Mouse (Mus musculus): ENCODE data around the gene Ryr1. TPM values are rescaled to one million over a fixed set of nuclear protein-coding genes. Genes with fewer than 3 reads are reported as not detected.
"Not testable (repeated sequence)": the region's sequence is repeated elsewhere in the genome, so short reads cannot be mapped to it uniquely, and the experiment has no call there.

Ryr1 gene
- total RNA-seq, 2 experiments from 2014 or later = 715 to 728 TPM

DNA sequence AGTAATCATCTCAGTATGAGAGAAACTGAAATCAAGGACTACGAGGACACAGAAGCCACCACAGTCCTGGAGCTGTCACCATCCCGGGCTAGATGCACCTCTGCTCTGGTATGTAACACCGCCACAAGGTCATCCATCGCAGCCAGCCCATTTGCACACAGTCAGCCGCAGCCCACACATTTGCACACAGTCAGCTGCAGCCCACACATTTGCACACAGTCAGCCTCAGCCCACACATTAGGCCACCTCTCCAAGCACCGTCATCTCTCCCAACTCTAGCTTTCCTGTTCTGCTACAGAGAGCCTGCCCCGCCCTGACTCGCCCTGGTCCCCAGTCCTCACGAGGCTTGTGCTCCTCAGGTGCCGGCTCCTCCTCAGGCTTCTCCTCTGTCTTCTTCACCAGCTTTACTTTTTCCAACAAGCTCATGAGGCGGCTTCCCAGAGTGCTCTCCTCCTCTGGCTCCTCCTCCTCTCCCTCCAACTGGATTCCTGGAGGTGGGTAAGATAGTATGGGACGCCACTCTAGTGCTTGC is 45.5 kb downstream of the Ryr1 start:
- DNase-seq = no peak

DNA sequence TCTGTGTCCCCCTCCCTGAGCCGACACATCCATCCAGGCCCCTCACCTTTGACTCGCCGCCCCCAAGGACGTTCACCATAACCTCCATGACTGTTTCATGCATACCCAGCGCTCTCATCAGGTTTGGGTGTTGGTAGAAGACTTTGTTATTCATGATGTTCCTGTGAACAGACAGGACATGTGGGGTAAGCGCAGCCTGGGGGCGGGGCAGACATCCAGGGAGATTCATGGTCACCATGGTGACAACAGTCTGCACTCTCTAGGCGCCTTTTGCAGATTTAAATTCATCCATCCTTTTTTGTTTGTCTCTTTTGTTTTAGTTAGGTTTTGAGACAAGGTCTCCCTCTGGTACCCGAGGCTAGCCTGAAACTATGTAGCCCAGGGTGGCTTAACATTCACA is 48.0 kb downstream of the Ryr1 start:
- no peak for DNase-seq

DNA sequence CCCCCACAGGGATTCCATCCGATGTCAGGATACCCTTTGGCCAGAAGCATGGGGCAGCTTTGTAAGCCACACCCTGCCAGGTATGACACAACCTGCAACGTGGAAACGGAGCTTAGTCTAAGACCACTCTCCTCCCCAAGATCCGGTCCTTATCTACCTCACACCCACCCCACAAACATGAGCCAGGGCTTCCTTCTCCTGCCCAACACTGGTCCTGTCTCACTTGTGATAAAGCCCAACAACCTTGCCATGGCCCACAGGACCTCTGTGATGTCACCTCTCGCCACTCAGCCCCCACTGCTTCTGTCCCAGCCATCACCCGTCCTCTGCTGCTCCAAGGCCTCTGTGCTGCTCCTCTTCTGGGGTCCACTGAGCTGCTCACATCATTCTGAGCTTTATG is 49.8 kb downstream of the Ryr1 start:
- no peak for DNase-seq

- peak; percentile 58 for DNase-seq
These were observed 52.3 kb downstream of the Ryr1 start for GRCm38 (mm10) chr7:29072689-29073088.

- no peak for DNase-seq
These were observed 53.6 kb downstream of the Ryr1 start for GRCm38 (mm10) chr7:29071169-29071891.

GRCm38 (mm10) chr7:29070364-29071168 is 54.4 kb downstream of the Ryr1 start:
- no peak for DNase-seq

DNA sequence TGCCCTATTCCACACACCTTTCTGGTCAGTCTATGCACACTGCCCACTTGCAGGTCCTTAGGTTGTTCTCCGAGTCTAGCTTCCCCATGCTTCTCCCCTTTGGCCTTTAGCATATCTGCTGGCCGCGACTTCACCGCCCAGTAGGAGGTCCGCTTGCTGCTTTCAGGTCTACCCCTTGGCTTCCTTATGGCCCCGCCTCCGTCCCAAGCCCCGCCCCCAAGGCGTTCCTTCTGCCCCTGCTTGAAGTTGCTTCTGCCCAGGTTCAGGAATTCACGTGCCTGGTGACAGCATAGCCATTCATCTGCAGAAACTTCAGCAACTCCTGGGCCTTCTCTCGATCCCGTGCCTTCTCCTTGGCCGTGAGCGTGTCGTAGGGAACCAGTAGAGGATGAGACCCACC is 57.2 kb downstream of the Ryr1 start:
- DNase-seq = no peak

DNA sequence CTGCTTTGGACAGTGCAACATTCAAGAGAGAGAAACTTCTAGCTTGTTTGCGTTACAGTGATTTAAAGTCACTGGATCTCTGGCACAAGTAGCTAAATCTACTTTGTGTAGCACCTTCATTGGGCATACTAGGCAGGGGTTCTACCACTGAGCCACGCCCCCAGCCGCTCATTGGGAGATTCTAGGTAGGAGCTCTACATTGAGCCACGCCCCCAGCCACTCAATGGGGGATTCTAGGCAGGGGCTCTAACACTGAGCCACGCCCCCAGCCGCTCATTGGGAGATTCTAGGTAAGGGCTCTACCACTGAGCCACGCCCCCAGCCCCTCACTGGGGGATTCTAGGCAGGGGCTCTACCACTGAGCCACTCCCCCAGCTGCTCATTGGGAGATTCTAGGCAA is 61.5 kb downstream of the Ryr1 start:
- DNase-seq = not testable (repeated sequence)

- peak; percentile 52 for DNase-seq
These were observed 63.4 kb downstream of the Ryr1 start for GRCm38 (mm10) chr7:29061522-29062037.

DNA sequence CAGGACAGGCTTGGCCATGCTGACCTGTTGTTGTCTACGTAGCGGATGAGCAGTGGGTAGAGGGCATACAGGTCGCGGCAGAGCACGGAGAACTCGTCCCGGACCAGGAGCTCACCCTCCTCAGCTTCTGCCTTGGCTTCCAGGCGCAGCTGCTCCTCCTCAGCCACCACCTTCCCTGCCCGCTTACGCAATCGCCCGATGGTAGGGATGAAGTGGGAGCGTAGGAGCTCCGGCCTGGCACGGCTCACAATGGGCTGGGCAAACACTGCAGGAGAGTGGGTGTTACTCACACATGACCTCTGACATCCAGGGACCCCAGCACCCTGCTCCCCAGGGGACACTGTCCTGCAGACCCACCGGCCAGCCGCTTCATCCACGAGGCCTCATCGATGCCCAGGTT is 65.5 kb downstream of the Ryr1 start:
- no peak for DNase-seq

DNA sequence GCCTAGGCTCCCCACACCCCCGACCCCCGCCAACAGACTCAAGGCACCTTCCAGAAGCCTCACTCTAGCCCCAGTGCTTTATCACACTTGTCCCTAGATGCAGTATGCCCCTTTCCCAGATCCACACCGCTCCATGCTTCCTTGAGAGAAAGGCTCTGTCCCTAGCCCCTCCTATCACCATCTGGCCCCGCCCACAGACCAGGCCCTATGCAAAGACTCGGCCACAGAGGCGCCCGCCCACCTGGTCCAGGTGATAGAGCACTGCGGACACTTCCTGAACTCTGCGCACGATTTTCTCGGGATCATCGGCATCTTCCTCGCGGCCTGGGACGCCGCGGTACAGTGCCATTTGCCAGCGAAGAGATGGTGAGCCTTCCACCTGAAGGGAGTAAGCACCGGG is 72.2 kb downstream of the Ryr1 start:
- no peak for DNase-seq

- DNase-seq = no peak
These were observed 74.2 kb downstream of the Ryr1 start for GRCm38 (mm10) chr7:29050797-29051196.

DNA sequence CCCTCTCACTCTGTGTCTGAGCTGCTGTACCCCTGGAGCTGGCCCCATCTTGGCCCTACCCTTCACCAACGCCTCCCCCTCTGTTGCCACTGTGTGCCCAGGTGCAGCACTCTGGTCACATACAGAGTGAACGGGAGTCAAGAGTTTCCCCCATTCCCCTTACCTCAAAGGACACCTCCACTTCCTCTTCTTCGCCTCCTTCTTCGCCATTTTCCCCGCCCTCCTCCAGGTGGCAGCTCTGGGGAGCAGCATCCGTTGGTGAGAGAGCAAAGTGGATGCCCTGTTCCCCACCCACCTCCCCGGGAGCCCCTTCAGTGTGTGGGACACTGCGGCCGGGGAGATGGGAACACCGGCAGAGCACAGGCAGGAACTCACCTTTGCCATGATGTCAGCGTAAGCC is 76.4 kb downstream of the Ryr1 start:
- DNase-seq = no peak

DNA sequence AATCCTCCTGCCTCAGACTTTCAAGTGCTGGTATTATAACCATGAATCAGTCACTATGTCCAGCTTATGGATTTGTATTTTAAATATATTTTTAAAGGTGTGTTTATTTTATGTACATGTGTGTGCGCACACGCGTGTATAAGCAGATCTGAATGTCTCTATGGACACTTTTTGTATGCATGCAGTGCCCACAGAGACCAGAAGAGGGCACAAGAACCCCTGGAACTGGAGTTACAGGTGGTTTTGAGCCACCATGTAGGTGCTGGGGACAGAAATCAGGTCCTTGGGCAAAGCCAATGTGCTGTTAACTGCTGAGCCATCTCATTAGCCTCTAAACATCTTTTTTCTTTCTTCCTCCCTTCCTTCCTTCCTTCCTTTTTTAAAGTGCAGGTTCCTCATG is 76.9 kb downstream of the Ryr1 start:
- no peak for DNase-seq

GRCm38 (mm10) chr7:29046533-29046932 is 78.4 kb downstream of the Ryr1 start:
- no peak for DNase-seq

DNA sequence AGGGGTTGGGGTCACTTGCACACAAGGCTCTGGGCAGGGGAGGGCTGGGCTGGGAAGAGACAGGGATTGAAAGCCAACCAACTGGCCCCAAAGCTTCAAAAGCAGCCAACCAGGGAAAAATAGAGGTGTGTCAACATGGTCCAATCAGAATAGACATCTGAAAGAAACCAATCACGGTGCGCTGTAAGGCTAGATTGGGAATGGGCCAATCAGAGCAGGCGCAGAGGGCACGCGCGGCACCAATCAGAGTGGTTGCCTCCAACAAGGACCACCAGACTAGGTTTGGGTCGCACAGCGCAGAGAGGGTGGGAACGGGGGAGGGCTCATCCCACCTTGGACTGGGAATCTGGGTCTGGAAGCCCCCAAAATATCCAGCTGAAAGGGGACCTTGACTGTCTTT is 80.7 kb downstream of the Ryr1 start:
- no peak for DNase-seq

- DNase-seq = no peak
These were observed 81.3 kb downstream of the Ryr1 start for GRCm38 (mm10) chr7:29043674-29044057.

- DNase-seq = peak; percentile 80
These were observed 81.8 kb downstream of the Ryr1 start for GRCm38 (mm10) chr7:29043016-29043673.

GRCm38 (mm10) chr7:29041194-29041593 is 83.8 kb downstream of the Ryr1 start:
- no peak for DNase-seq

DNA sequence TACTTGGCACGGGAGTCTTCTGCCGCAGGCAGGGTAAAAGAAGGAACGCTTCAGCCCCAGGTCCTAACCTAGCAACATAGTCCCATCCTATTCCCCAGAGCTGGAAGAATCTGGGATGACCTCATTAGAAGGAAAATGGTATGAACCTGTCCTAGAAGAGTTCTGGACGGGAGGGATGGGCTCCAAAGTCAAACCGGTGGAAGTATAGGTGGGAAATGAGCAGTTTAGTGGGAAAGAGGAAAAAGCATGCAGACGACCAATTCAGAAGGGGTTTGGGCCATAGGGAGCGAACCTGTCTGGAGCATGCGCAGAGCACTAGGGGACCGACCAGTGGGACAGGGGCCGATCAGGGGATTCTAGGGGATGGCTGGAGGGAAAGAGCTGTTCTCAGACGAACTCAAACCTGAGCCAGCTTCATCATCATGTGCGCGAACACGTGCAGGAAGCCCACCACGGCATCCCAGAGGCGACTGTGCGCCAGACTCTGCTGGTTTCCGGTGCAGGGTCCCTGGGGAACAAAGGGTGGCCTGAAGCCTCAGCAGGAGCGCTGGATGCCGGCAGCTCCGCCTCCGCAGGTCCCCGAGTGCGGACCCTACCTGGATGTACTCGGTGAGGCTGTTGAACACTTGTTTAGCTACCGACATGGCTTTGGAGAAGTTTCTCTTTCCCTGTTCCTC is 84.9 kb downstream of the Ryr1 start:
- peak; percentile 32 for DNase-seq

- peak; percentile 81 for DNase-seq
These were observed 85.4 kb downstream of the Ryr1 start for GRCm38 (mm10) chr7:29039604-29039984.

- no peak for DNase-seq
These were observed 87.7 kb downstream of the Ryr1 start for GRCm38 (mm10) chr7:29037261-29037660.
